Mouse (Mus musculus): Measurements from ENCODE around the gene Nol11. TPM values are rescaled to one million over a fixed set of nuclear protein-coding genes. Genes with fewer than 3 reads are reported as not detected.
A peak's percentile ranks its signal among the peaks of the same experiment; 100 is the strongest.

Nol11 gene
- 65.1 and 66.2 TPM in 2 replicates for polyA plus RNA-seq (2014; fragmentation: Nextera tagmentation; extraction: Ambion mirVana)

DNA sequence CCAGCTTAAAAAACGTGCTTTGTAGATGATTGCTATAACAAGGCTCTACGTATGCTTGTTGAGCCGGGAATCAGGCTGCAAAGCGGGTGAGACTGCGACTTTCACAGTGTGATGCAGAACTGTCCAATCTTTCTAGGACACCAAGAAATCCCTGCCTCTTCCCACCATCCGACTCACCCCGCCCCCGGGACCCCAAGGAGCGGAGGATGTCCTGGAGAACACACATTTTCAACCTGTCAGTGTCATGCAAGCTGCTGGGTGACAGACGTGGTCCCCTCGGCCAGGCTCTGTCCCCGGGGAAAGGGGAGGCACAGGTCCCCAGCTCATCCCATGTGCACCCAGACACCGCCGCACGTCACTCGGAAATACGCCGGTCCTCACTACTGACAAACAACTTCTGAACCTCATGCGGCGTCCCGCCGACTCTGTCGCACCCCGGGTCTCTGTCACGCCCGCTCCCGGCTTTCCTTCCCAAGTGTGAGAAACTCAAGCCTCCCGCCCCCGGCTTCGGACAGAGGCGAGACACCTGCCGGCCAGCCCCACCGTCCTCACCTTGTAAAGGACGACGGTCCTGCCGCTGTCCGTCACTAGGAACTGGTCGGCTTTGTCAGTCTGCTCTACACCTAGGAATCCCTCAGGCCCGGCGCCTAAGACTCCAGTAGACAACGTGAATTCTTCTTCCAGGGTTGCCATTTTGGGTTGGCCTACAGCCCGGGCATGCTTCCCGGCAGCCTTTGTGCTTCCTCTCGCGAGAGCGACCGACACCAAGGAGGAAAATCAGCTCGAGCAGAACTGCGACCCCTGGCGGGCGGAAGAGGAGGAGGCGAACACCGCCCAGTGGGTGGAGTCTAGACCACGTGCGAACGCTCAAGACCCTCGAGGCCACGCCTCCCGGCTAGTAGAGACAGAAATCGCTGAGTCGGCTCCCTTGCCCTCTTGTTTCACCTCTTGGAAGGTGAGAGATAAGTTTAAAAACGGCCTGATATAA is at the start of gene Nol11:
Gene Nol11, minus strand, starts transcription at position 817 of the 988 bp plus-strand sequence.
- H3K27ac ChIP-seq (ENCODE audit: low read depth) = peak within 1 kb of the TSS; percentile 66; the same call in 1 of the 2 replicates
- H3K4me3 ChIP-seq (ENCODE audit: low read depth, low read length) = peak within 1 kb of the TSS; percentile 90
- H3K4me2 ChIP-seq = peak within 1 kb of the TSS; percentile 90
- WGBS = under 1% methylated on average over 62 of the region's 62 CpGs
- peak within 1 kb of the TSS; percentile 91 for H3K9ac ChIP-seq
- peak; percentile 100 for DNase-seq
- H3K27me3 ChIP-seq (ENCODE audit: insufficient read depth, low read length) = no peaks in the 10 kb centered on the region
- H3K36me3 ChIP-seq (ENCODE audit: insufficient read depth) = peaks cover 24% of the 10 kb centered on the region
- ATAC-seq (ENCODE audit: insufficient read depth) = peak; percentile 94
- peaks cover 4% of the 10 kb centered on the region; the same call in 1 of the 2 replicates for H3K4me1 ChIP-seq (ENCODE audit: insufficient read depth)
- peak; percentile 98 for TF ChIP-seq CTCF (IDR thresholded peaks at IDR 0.05; ENCODE audit: low read depth)
- no peaks in the 10 kb centered on the region for H3K9me3 ChIP-seq (ENCODE audit: low read depth, low read length)

- WGBS = 93% methylated on average over 6 of the region's 6 CpGs
- no peak for DNase-seq
Measured at GRCm38 (mm10) chr11:107238506-107238905, 49.3 kb upstream of the Nol11 start.

DNA sequence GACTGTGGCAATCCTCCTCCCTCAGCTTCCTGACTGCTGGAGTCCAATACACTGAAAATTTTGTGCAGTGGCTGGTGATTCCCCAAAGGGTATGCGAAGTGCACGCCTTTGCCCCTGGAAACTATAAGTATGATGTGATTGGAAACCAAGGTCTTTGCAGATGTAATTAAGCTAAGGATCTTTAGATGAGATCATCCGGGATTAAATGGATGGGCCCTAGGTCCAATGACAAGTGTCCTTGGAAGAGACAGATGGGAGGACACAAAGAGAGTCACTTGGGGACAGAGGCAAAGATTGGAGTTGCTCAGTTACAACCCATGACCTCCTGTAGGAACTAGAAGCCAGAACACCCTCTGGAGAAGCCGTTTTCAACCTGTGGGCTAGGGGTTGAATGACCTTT is 48.4 kb upstream of the Nol11 start:
- 0 out of 2 replicates have a peak, but pooled peaks cover 6% of the 10 kb centered on the region for H3K36me3 ChIP-seq (ENCODE audit: insufficient read depth)
- no peaks in the 10 kb centered on the region for H3K4me1 ChIP-seq (ENCODE audit: insufficient read depth)
- H3K9ac ChIP-seq = no peak overlapping the region
- TF ChIP-seq CTCF (IDR thresholded peaks at IDR 0.05; ENCODE audit: low read depth) = no peak
- no peak overlapping the region for H3K4me2 ChIP-seq
- DNase-seq (no peak), ATAC-seq (ENCODE audit: insufficient read depth) (no peak)
- no peaks in the 10 kb centered on the region for H3K9me3 ChIP-seq (ENCODE audit: low read depth, low read length)
- H3K4me3 ChIP-seq (ENCODE audit: low read depth, low read length) = no peak overlapping the region
- no peak overlapping the region for H3K27ac ChIP-seq (ENCODE audit: low read depth)
- 87% methylated on average over 4 of the region's 4 CpGs for WGBS
- H3K27me3 ChIP-seq (ENCODE audit: insufficient read depth, low read length) = no peaks in the 10 kb centered on the region

More at GRCm38 (mm10) chr11:107238506-107238905, 49.3 kb upstream of the Nol11 start:
- no peak overlapping the region for H3K4me3 ChIP-seq (ENCODE audit: low read depth, low read length)
- H3K27ac ChIP-seq (ENCODE audit: low read depth) = no peak overlapping the region
- no peak overlapping the region for H3K4me2 ChIP-seq
- no peak for ATAC-seq (ENCODE audit: insufficient read depth)
- no peaks in the 10 kb centered on the region for H3K4me1 ChIP-seq (ENCODE audit: insufficient read depth)
- no peaks in the 10 kb centered on the region for H3K27me3 ChIP-seq (ENCODE audit: insufficient read depth, low read length)
- TF ChIP-seq CTCF (IDR thresholded peaks at IDR 0.05; ENCODE audit: low read depth) = no peak
- no peaks in the 10 kb centered on the region for H3K9me3 ChIP-seq (ENCODE audit: low read depth, low read length)
- H3K9ac ChIP-seq = no peak overlapping the region
- H3K36me3 ChIP-seq (ENCODE audit: insufficient read depth) = 0 out of 2 replicates have a peak, but pooled peaks cover under 1% of the 10 kb centered on the region

DNA sequence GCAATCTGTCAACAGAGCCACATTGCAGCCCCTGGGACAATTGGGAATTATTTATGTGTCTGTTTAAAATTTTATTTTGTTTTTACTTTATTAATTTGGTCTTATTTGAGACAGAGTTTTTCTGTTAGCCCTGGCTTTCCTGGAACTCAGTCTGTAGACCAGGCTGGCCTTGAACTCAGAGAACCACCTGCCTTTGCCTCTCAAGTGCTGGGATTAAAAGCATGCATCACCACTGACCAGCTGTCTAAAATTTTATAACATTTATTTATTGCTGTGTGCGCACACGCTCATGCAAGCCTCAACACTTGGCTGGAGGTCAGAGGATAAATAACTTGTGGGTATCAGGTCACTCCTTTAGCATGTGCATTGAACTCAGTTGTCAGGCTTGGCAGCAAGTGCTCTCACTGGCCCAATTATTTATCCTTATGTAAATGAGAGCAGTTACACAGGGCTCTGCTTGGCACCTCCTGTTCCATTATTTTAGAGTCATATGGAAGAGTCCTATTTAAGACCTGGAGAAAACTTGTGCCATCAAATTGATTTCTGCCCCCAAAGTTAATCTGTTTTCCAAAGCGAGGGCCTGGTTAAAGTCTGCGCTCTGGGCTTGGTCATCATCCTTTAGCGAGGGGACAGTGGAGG is 44.2 kb upstream of the Nol11 start:
- H3K9ac ChIP-seq = no peak overlapping the region
- ATAC-seq (ENCODE audit: insufficient read depth) (no peak), DNase-seq (no peak)
- no peak overlapping the region for H3K4me2 ChIP-seq
- H3K4me3 ChIP-seq (ENCODE audit: low read depth, low read length) = no peak overlapping the region
- H3K27ac ChIP-seq (ENCODE audit: low read depth) = no peak overlapping the region
- no peaks in the 10 kb centered on the region for H3K27me3 ChIP-seq (ENCODE audit: insufficient read depth, low read length)
- WGBS = 86% methylated on average over 5 of the region's 5 CpGs
- H3K4me1 ChIP-seq (ENCODE audit: insufficient read depth) = no peaks in the 10 kb centered on the region
- H3K36me3 ChIP-seq (ENCODE audit: insufficient read depth) = 0 out of 2 replicates have a peak, but pooled peaks cover 6% of the 10 kb centered on the region
- no peaks in the 10 kb centered on the region for H3K9me3 ChIP-seq (ENCODE audit: low read depth, low read length)
- no peak for TF ChIP-seq CTCF (IDR thresholded peaks at IDR 0.05; ENCODE audit: low read depth)

DNA sequence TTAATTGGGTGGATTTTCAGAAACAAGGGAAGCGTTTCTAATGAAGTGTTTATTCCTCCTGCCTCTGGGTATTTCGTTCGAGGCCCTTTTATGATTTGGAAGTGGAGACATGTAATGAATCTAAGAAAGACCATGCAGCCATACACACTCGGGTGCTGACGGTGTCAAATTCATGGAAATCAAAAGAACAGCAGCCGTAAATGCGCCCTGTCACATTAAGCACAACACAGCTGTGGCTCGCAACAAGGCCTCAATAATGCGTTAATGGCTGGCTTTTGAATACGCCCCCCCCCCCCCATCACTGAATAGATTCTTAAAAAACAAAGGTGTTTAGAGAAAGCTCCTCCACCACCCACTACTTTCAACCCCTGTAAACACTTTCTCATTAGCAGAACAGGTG is 40.9 kb upstream of the Nol11 start:
- 72% methylated on average over 10 of the region's 10 CpGs for WGBS
- no peak for TF ChIP-seq CTCF (IDR thresholded peaks at IDR 0.05; ENCODE audit: low read depth)

GRCm38 (mm10) chr11:107226431-107226830 is 37.2 kb upstream of the Nol11 start:
- H3K4me3 ChIP-seq (ENCODE audit: low read depth, low read length) = no peak overlapping the region
- DNase-seq (no peak), ATAC-seq (ENCODE audit: insufficient read depth) (no peak)
- H3K4me1 ChIP-seq (ENCODE audit: insufficient read depth) = no peaks in the 10 kb centered on the region
- no peaks in the 10 kb centered on the region for H3K27me3 ChIP-seq (ENCODE audit: insufficient read depth, low read length)
- H3K27ac ChIP-seq (ENCODE audit: low read depth) = no peak overlapping the region
- WGBS = 88% methylated on average over 1 of the region's 1 CpGs
- no peak for TF ChIP-seq CTCF (IDR thresholded peaks at IDR 0.05; ENCODE audit: low read depth)
- no peaks in the 10 kb centered on the region for H3K36me3 ChIP-seq (ENCODE audit: insufficient read depth)
- no peaks in the 10 kb centered on the region for H3K9me3 ChIP-seq (ENCODE audit: low read depth, low read length)
- H3K4me2 ChIP-seq = no peak overlapping the region
- no peak overlapping the region for H3K9ac ChIP-seq

More for the DNA sequence above, 40.9 kb upstream of the Nol11 start:
- H3K4me1 ChIP-seq (ENCODE audit: insufficient read depth) = no peaks in the 10 kb centered on the region
- no peak for ATAC-seq (ENCODE audit: insufficient read depth)
- 0 out of 2 replicates have a peak, but pooled peaks cover 6% of the 10 kb centered on the region for H3K36me3 ChIP-seq (ENCODE audit: insufficient read depth)
- H3K9ac ChIP-seq = no peak overlapping the region
- H3K27me3 ChIP-seq (ENCODE audit: insufficient read depth, low read length) = no peaks in the 10 kb centered on the region
- no peaks in the 10 kb centered on the region for H3K9me3 ChIP-seq (ENCODE audit: low read depth, low read length)
- no peak for DNase-seq
- H3K4me2 ChIP-seq = no peak overlapping the region
- H3K27ac ChIP-seq (ENCODE audit: low read depth) = no peak overlapping the region
- H3K4me3 ChIP-seq (ENCODE audit: low read depth, low read length) = no peak overlapping the region

- H3K4me1 ChIP-seq (ENCODE audit: insufficient read depth) = no peaks in the 10 kb centered on the region
- no peak overlapping the region for H3K27ac ChIP-seq (ENCODE audit: low read depth)
- DNase-seq = no peak
- no peaks in the 10 kb centered on the region for H3K9me3 ChIP-seq (ENCODE audit: low read depth, low read length)
- no peak overlapping the region for H3K4me3 ChIP-seq (ENCODE audit: low read depth, low read length)
- no peaks in the 10 kb centered on the region for H3K27me3 ChIP-seq (ENCODE audit: insufficient read depth, low read length)
- no peak overlapping the region for H3K9ac ChIP-seq
- WGBS = 87% methylated on average over 10 of the region's 10 CpGs
- H3K4me2 ChIP-seq = no peak overlapping the region
- no peak for ATAC-seq (ENCODE audit: insufficient read depth)
- TF ChIP-seq CTCF (IDR thresholded peaks at IDR 0.05; ENCODE audit: low read depth) = no peak
- H3K36me3 ChIP-seq (ENCODE audit: insufficient read depth) = no peaks in the 10 kb centered on the region
Measured at GRCm38 (mm10) chr11:107226013-107226412, 36.8 kb upstream of the Nol11 start.
